ENCODE assay signal across 13 mouse cellular contexts in the genomic region with DNA sequence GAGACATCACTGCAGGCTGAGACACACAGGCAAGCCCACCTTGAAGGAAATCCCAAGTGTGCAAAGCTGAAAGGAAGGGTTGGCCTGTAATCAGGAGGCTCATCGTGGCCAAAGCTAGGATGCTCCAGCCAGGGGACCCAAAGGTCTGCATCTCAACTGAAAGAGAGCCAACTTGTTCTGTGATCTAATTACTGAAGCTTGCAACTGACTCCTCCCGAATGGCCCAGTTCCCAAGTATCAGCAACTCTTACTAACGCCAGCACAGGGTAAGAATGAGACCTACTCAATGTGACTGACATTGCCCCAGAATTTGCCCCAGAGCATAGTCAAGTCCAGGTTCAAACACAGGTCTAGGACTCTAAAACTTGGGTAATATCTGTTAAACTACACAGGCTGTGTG. TPM values are rescaled to one million over a fixed set of nuclear protein-coding genes. Genes with fewer than 3 reads are reported as not detected.
DNase-seq lines count a peak whose midpoint lies in the region; ATAC-seq and TF ChIP-seq lines count a peak whose summit lies in the region.
"Had no signal": no experiment of that assay in that cellular context is flagged by ENCODE, and none has a peak within 500 bp of the region (broad histone marks: within the 10 kb centered on the region; RNA-seq: fewer than 3 reads in every experiment).

No protein-coding gene starts in this region.

- intact Hi-C loops in heart, postnatal 36 days (cut with DNase I), result no loop called here

- H3K4me3 ChIP-seq in heart, embryonic 12.5 days, result no peak overlapping the region
- no peak overlapping the region for H3K4me3 ChIP-seq in cortical plate, adult 2 months (ENCODE audit: insufficient read depth, low read length)
- H3K4me3 ChIP-seq: erythroblast, embryonic 14.5 days; myocyte had no signal

- H3K36me3 ChIP-seq in heart, embryonic 12.5 days, result peaks cover 9% of the 10 kb centered on the region

- no peak for ATAC-seq in heart, embryonic 12.5 days (ENCODE audit: insufficient number of reproducible peaks, low FRiP score)
- ATAC-seq: Patski had no signal

- H3K4me2 ChIP-seq in heart, embryonic 12.5 days, result no peak overlapping the region

- no peak overlapping the region for H3K27ac ChIP-seq in heart, embryonic 12.5 days (ENCODE audit: poor library complexity, severe bottlenecking)
- peak overlapping the region; percentile 78; the same call in 1 of the 2 replicates for H3K27ac ChIP-seq in cortical plate, adult 2 months (ENCODE audit: insufficient read depth, low read length)

- TF ChIP-seq POLR2A in cortical plate, adult 2 months (IDR thresholded peaks at IDR 0.05; ENCODE audit: extremely low read depth, insufficient read depth, low read length), result no peak

- no peaks in the 10 kb centered on the region for H3K9me3 ChIP-seq in heart, embryonic 12.5 days (replicated peaks)

- H3K4me1 ChIP-seq in heart, embryonic 12.5 days (replicated peaks), result peaks cover 8% of the 10 kb centered on the region; the same call in 1 of the 2 replicates
- no peaks in the 10 kb centered on the region; the same call in 1 of the 2 replicates for H3K4me1 ChIP-seq in cortical plate, adult 2 months (ENCODE audit: control insufficient read depth, insufficient read depth, low read length)

- H3K9ac ChIP-seq in heart, embryonic 12.5 days, result no peak overlapping the region

- DNase-seq in heart, adult 18-20 months, result peak; percentile 48 to 50
- peak; percentile 45 for DNase-seq in 3T3-L1 (ENCODE audit: low read depth, low spot score)
- peak; percentile 22 to 36 for DNase-seq in heart, postnatal 36 days
- no peak for DNase-seq in T-cell, adult 2 months (ENCODE audit: low spot score)
- no peak for DNase-seq in layer of hippocampus, adult 11-12 months (ENCODE audit: low spot score)
- DNase-seq in adrenal gland, adult 18-20 months (ENCODE audit: low spot score in 2 of 2), result no peak
- DNase-seq: adrenal gland, postnatal 10 days; kidney, adult 18-20 months had no signal

- no peak for TF ChIP-seq CTCF in cortical plate, adult 2 months (IDR thresholded peaks at IDR 0.05; ENCODE audit: extremely low read depth, insufficient read depth, low read length)

- no peaks in the 10 kb centered on the region for H3K27me3 ChIP-seq in heart, embryonic 12.5 days (replicated peaks)
- H3K27me3 ChIP-seq: Patski had no signal

- 68% methylated on average over 3 of the region's 3 CpGs for WGBS in heart, embryonic 12.5 days

RNA-seq across cellular contexts. Expression of a gene that starts 53.9 kb away (rescaled TPM):
- 1 to 10 TPM; 7.0 to 7.5 TPM for total RNA-seq in heart, adult 18-20 months (2021)
- polyA plus RNA-seq in heart, embryonic 12.5 days (2016; fragmentation: Nextera tagmentation; extraction: Ambion mirVana), result 14.8 and 16.5 TPM in 2 replicates
- polyA plus RNA-seq in cortical plate, adult 2 months (2012; rRNA removed), result 26.4 and 34.9 TPM in 2 replicates
- 10 to 100 TPM in 1 of 2 experiments, 1 to 10 TPM in 1; 9.4 to 10.9 TPM for total RNA-seq in heart, postnatal 36 days (2021)
- 10 to 100 TPM; 19.1 to 22.8 TPM for total RNA-seq in adrenal gland, adult 18-20 months (2021)

Comparison
In these comparisons a context has a peak if more than half of its experiments do, and no peak if none do; other contexts are left out.
1. DNase-seq: peak in heart, adult 18-20 months (2 of 2), 3T3-L1 (single experiment) and heart, postnatal 36 days (2 of 2); none in T-cell, adult 2 months (single experiment), layer of hippocampus, adult 11-12 months (single experiment) and adrenal gland, adult 18-20 months (0 of 2).